Mouse (Mus musculus): Measurements from ENCODE around the gene Abhd10. TPM values are rescaled to one million over a fixed set of nuclear protein-coding genes. Genes with fewer than 3 reads are reported as not detected.
A peak's percentile ranks its signal among the peaks of the same experiment; 100 is the strongest.

Abhd10 gene
- polyA plus RNA-seq, 1 experiment from 2014 or later: 43.8 TPM

- WGBS: 54% methylated on average over 10 of the region's 10 CpGs
- Histone ChIP-seq H3K4me1 (ENCODE audit: control insufficient read depth, insufficient read depth, low read length) (no peaks in the 10 kb centered on the region; the same call in 1 of the 2 replicates), H3K9me3 (ENCODE audit: control insufficient read depth, low read length) (no peaks in the 10 kb centered on the region), H3K36me3 (ENCODE audit: control insufficient read depth, insufficient read depth, low read length) (peaks cover 12% of the 10 kb centered on the region; the same call in 1 of the 2 replicates), H3K4me2 (ENCODE audit: low read length) (no peak overlapping the region), H3K27me3 (ENCODE audit: control insufficient read depth, insufficient read depth, low read length) (no peaks in the 10 kb centered on the region), H3K9ac (replicated peaks; ENCODE audit: low read length) (no peak overlapping the region), H3K4me3 (replicated peaks; ENCODE audit: low read depth, low read length) (no peak overlapping the region), H3K27ac (replicated peaks; ENCODE audit: low read depth, low read length) (no peak overlapping the region)
- no peak; the same call in 1 of the 2 replicates for ATAC-seq (ENCODE audit: low FRiP score, low TSS enrichment)
- no peak for DNase-seq
Measured at GRCm38 (mm10) chr16:45767853-45768640, 25.3 kb upstream of the Abhd10 start.

GRCm38 (mm10) chr16:45767434-45767833 is 24.7 kb upstream of the Abhd10 start:
- Histone ChIP-seq H3K36me3 (ENCODE audit: control insufficient read depth, insufficient read depth, low read length) (peaks cover 12% of the 10 kb centered on the region; the same call in 1 of the 2 replicates), H3K9ac (replicated peaks; ENCODE audit: low read length) (no peak overlapping the region), H3K27ac (replicated peaks; ENCODE audit: low read depth, low read length) (no peak overlapping the region), H3K4me1 (ENCODE audit: control insufficient read depth, insufficient read depth, low read length) (no peaks in the 10 kb centered on the region; the same call in 1 of the 2 replicates), H3K4me3 (replicated peaks; ENCODE audit: low read depth, low read length) (no peak overlapping the region), H3K27me3 (ENCODE audit: control insufficient read depth, insufficient read depth, low read length) (no peaks in the 10 kb centered on the region), H3K9me3 (ENCODE audit: control insufficient read depth, low read length) (no peaks in the 10 kb centered on the region), H3K4me2 (ENCODE audit: low read length) (no peak overlapping the region)
- peak; percentile 16 for DNase-seq
- no peak for ATAC-seq (ENCODE audit: low FRiP score, low TSS enrichment)
- WGBS: 39% methylated on average over 4 of the region's 4 CpGs

- Histone ChIP-seq H3K36me3 (ENCODE audit: control insufficient read depth, insufficient read depth, low read length) (0 out of 2 replicates have a peak, but pooled peaks cover 4% of the 10 kb centered on the region), H3K4me3 (replicated peaks; ENCODE audit: low read depth, low read length) (no peak overlapping the region), H3K9me3 (ENCODE audit: control insufficient read depth, low read length) (no peaks in the 10 kb centered on the region), H3K4me1 (ENCODE audit: control insufficient read depth, insufficient read depth, low read length) (no peaks in the 10 kb centered on the region; the same call in 1 of the 2 replicates), H3K27me3 (ENCODE audit: control insufficient read depth, insufficient read depth, low read length) (no peaks in the 10 kb centered on the region), H3K4me2 (ENCODE audit: low read length) (no peak overlapping the region), H3K9ac (replicated peaks; ENCODE audit: low read length) (no peak overlapping the region), H3K27ac (replicated peaks; ENCODE audit: low read depth, low read length) (no peak overlapping the region)
- WGBS: 91% methylated on average over 7 of the region's 7 CpGs
- ATAC-seq (ENCODE audit: low FRiP score, low TSS enrichment): no peak
- DNase-seq: no peak
Measured at GRCm38 (mm10) chr16:45765801-45766494, 23.2 kb upstream of the Abhd10 start.

- Histone ChIP-seq H3K27ac (replicated peaks; ENCODE audit: low read depth, low read length) (no peak overlapping the region), H3K9me3 (ENCODE audit: control insufficient read depth, low read length) (no peaks in the 10 kb centered on the region), H3K4me3 (replicated peaks; ENCODE audit: low read depth, low read length) (no peak overlapping the region), H3K36me3 (ENCODE audit: control insufficient read depth, insufficient read depth, low read length) (no peaks in the 10 kb centered on the region), H3K4me1 (ENCODE audit: control insufficient read depth, insufficient read depth, low read length) (no peaks in the 10 kb centered on the region; the same call in 1 of the 2 replicates), H3K4me2 (ENCODE audit: low read length) (no peak overlapping the region), H3K9ac (replicated peaks; ENCODE audit: low read length) (no peak overlapping the region), H3K27me3 (ENCODE audit: control insufficient read depth, insufficient read depth, low read length) (no peaks in the 10 kb centered on the region)
- WGBS: 95% methylated on average over 3 of the region's 3 CpGs
- ATAC-seq (ENCODE audit: low FRiP score, low TSS enrichment) (no peak), DNase-seq (no peak)
Measured at GRCm38 (mm10) chr16:45765102-45765501, 22.3 kb upstream of the Abhd10 start.

GRCm38 (mm10) chr16:45762859-45763505 is 20.2 kb upstream of the Abhd10 start:
- WGBS: 87% methylated on average over 13 of the region's 13 CpGs
- H3K4me1 ChIP-seq (ENCODE audit: control insufficient read depth, insufficient read depth, low read length): no peaks in the 10 kb centered on the region; the same call in 1 of the 2 replicates
- H3K27me3 ChIP-seq (ENCODE audit: control insufficient read depth, insufficient read depth, low read length): no peaks in the 10 kb centered on the region
- no peak overlapping the region for H3K9ac ChIP-seq (replicated peaks; ENCODE audit: low read length)
- no peak overlapping the region for H3K27ac ChIP-seq (replicated peaks; ENCODE audit: low read depth, low read length)
- H3K9me3 ChIP-seq (ENCODE audit: control insufficient read depth, low read length): no peaks in the 10 kb centered on the region
- DNase-seq: no peak
- no peaks in the 10 kb centered on the region for H3K36me3 ChIP-seq (ENCODE audit: control insufficient read depth, insufficient read depth, low read length)
- no peak overlapping the region for H3K4me2 ChIP-seq (ENCODE audit: low read length)
- no peak for ATAC-seq (ENCODE audit: low FRiP score, low TSS enrichment)
- H3K4me3 ChIP-seq (replicated peaks; ENCODE audit: low read depth, low read length): no peak overlapping the region

- WGBS: 95% methylated on average over 1 of the region's 1 CpGs
- Histone ChIP-seq H3K27ac (replicated peaks; ENCODE audit: low read depth, low read length) (no peak overlapping the region), H3K4me3 (replicated peaks; ENCODE audit: low read depth, low read length) (no peak overlapping the region), H3K36me3 (ENCODE audit: control insufficient read depth, insufficient read depth, low read length) (no peaks in the 10 kb centered on the region), H3K27me3 (ENCODE audit: control insufficient read depth, insufficient read depth, low read length) (no peaks in the 10 kb centered on the region), H3K9ac (replicated peaks; ENCODE audit: low read length) (no peak overlapping the region), H3K4me1 (ENCODE audit: control insufficient read depth, insufficient read depth, low read length) (no peaks in the 10 kb centered on the region), H3K9me3 (ENCODE audit: control insufficient read depth, low read length) (no peaks in the 10 kb centered on the region), H3K4me2 (ENCODE audit: low read length) (no peak overlapping the region)
- DNase-seq: no peak
- no peak for ATAC-seq (ENCODE audit: low FRiP score, low TSS enrichment)
Measured at GRCm38 (mm10) chr16:45761425-45761824, 18.7 kb upstream of the Abhd10 start.

GRCm38 (mm10) chr16:45758726-45759269 is 16.0 kb upstream of the Abhd10 start:
- 92% methylated on average over 9 of the region's 9 CpGs for WGBS
- Histone ChIP-seq H3K27ac (replicated peaks; ENCODE audit: low read depth, low read length) (no peak overlapping the region), H3K4me3 (replicated peaks; ENCODE audit: low read depth, low read length) (no peak overlapping the region), H3K9me3 (ENCODE audit: control insufficient read depth, low read length) (no peaks in the 10 kb centered on the region), H3K9ac (replicated peaks; ENCODE audit: low read length) (no peak overlapping the region), H3K27me3 (ENCODE audit: control insufficient read depth, insufficient read depth, low read length) (no peaks in the 10 kb centered on the region), H3K36me3 (ENCODE audit: control insufficient read depth, insufficient read depth, low read length) (no peaks in the 10 kb centered on the region), H3K4me1 (ENCODE audit: control insufficient read depth, insufficient read depth, low read length) (no peaks in the 10 kb centered on the region), H3K4me2 (ENCODE audit: low read length) (no peak overlapping the region)
- no peak for DNase-seq
- ATAC-seq (ENCODE audit: low FRiP score, low TSS enrichment): no peak

GRCm38 (mm10) chr16:45757421-45758078 is 14.8 kb upstream of the Abhd10 start:
- DNase-seq (no peak), ATAC-seq (ENCODE audit: low FRiP score, low TSS enrichment) (no peak; the same call in 1 of the 2 replicates)
- 89% methylated on average over 12 of the region's 12 CpGs for WGBS
- no peak overlapping the region for H3K9ac ChIP-seq (replicated peaks; ENCODE audit: low read length)
- H3K9me3 ChIP-seq (ENCODE audit: control insufficient read depth, low read length): no peaks in the 10 kb centered on the region
- no peak overlapping the region for H3K27ac ChIP-seq (replicated peaks; ENCODE audit: low read depth, low read length)
- no peaks in the 10 kb centered on the region for H3K27me3 ChIP-seq (ENCODE audit: control insufficient read depth, insufficient read depth, low read length)
- H3K4me3 ChIP-seq (replicated peaks; ENCODE audit: low read depth, low read length): no peak overlapping the region
- H3K4me2 ChIP-seq (ENCODE audit: low read length): no peak overlapping the region
- H3K36me3 ChIP-seq (ENCODE audit: control insufficient read depth, insufficient read depth, low read length): no peaks in the 10 kb centered on the region
- H3K4me1 ChIP-seq (ENCODE audit: control insufficient read depth, insufficient read depth, low read length): no peaks in the 10 kb centered on the region

All from midbrain, embryonic 14.5 days (tissue).